Mouse (Mus musculus) adrenal gland (tissue): ENCODE results near the gene 1700074P13Rik.
"Not testable (repeated sequence)": the region's sequence is repeated elsewhere in the genome, so short reads cannot be mapped to it uniquely, and the experiment has no call there.

Source experiments
- intact Hi-C: fragments of 180-260 bp; cut with DNase I; formaldehyde crosslinking; loops from one replicate; pipeline ENCODE4 v1.15.1; 2025
- long read RNA-seq, 2 experiments: library from polyadenylated mRNA; unstranded; transcript quantifications; one replicate each; pipeline ENCODE4 v2.0.0; 2020; ENCODE audit warnings: borderline replicate concordance in 1 of 2; ENCODE audit not compliant: insufficient replicate concordance in 1 of 2

The 1700074P13Rik gene
- long read RNA-seq, experiment 1, result 0 reads
- long read RNA-seq, experiment 2, result 0 reads

DNA sequence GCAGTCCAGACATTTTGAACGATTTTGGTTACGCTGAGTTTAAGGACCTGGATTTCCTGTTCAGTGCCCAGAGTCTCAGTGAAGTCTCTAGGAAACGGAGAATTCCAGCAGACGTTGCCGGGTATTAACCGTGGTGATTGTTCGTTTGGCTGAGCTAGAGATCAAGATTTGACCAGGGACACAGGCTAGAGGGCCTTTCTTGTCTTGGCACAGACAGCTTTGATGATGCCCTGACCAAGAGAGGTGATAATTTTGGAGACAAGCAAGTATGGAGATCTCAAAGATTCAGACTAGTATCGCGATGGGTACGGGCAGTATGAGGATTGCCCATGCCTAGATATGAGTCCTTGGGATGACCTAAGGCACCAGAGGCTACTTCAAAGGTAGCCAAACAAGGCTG is at the start of gene 1700074P13Rik:
TSS of gene 1700074P13Rik (minus strand) at position 101 of the 400 bp plus-strand sequence.
- intact Hi-C loops, result no loop called here

DNA sequence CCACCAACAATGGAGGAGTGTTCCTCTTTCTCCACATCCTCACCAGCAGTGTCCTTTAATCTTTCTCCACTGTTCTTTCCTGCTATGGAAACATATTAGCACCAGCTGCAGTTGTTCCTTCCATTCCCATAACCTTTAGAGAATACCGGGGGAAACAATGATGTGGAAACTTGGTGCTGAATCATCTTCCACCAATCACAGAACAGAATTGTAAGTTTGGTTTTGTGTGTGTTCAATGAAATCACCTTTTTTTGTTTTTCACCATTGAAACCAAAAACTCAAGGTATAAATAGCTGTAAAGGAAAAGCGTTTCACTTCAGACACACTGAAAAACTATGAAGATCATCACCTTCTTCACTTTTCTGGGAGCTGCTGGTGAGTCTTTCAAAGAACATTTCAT is 24.1 kb upstream of the 1700074P13Rik start, which contains the start of gene 1810009J06Rik:
TSS of gene 1810009J06Rik (plus strand) at position 301 of the 400 bp plus-strand sequence.
- intact Hi-C loops, result not testable (repeated sequence)

DNA sequence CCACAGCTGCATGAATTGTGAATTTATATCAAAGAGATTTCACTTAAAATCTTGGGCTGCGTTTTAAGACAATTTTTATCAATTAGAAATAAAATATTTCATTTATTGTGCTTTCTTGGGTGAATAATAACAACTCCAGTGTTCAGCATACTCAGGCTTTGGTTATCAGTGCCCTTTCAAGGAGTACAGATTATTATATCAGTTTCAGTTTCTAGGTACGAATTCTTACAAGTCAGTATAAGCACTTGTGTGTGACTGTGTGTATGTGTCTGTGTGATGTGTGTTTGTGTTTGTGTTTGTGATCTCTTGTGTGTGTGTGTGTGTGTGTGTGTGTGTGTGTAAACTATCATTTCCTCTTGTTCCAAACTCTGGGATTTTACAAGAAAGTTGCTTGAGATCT is 13.4 kb upstream of the 1700074P13Rik start:
- intact Hi-C loops, result no loop called here

DNA sequence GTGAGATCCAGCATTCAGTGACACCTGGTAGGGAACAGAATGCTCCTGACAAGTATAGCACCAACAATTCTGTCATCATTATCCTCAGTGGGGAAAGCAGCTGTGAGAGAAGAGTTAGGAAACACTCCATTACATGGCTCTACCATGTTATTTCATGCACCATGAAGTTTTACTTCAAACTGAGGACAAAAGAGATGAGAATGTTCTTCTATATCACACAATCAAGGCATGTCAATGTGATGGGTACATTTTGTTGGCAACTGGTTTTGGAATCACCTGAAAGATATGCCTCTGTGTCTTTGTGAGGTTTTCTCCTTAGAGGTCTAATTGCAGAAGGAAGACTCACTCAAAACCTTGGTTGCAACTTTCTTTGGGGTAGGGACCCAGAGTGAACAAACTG is 11.4 kb upstream of the 1700074P13Rik start, which contains the start of gene Gm4744:
TSS of gene Gm4744 (minus strand) at position 101 of the 400 bp plus-strand sequence.
- intact Hi-C loops, result no loop called here

DNA sequence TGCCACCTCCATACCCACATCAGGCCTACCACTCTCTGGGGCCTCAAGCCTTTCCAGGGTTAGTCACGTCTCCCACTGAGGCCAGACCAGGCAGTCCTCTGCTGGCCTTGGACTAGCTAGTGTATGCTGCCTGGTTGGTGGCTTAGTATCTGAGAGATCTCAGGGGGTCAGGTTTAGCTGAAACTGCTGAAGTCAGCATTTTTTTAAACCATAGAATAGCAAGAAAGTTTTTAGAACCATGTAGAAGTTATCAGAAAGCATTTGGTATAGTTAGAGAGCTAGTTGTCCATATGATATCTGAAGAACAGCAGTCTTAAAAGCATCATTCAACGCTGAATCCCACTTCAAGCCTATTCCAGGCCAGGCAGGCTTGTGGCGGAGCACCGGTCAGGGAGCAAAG is 20.4 kb downstream of the 1700074P13Rik start:
- intact Hi-C loops, result no loop called here

DNA sequence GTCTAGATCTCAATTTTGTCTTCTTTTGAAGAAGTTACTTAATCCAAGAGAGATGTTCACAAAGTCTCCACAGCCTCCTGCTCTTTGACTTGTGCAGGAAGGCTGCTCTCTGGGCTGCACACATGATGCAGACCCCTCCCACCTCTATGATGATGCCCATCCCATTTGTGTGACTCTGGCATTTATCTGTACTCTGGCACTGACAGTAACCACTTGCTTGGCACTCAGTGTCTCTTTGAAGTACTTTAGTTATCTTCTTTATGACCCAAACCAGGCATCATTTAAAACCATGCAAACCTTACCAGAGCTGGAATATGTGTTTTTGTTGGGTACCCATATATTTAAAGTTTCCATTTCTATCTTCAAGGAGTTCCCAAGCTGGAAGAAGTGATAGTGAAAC is 40.1 kb downstream of the 1700074P13Rik start, which contains the start of gene Prss58:
TSS of gene Prss58 (minus strand) at position 101 of the 400 bp plus-strand sequence.
- intact Hi-C loops, result no loop called here

DNA sequence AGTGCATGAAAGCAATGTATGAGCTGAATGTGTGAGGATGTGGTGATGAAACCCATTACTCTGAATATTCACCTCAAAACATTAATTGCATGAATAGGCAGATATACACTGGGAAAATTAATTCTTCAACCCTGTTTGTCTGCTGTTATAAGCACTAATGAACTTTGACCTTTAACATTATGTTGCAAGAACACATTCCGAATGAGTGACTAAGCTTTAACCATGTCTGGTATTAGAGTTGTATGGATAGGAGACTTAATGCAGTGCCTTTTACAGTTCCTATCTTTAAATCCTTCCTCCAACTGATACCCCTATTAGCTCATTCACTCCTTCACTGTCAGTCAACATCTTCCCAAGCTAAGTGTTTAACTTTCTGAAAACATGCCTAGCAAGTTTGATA is 45.6 kb downstream of the 1700074P13Rik start:
- intact Hi-C loops, result no loop called here

DNA sequence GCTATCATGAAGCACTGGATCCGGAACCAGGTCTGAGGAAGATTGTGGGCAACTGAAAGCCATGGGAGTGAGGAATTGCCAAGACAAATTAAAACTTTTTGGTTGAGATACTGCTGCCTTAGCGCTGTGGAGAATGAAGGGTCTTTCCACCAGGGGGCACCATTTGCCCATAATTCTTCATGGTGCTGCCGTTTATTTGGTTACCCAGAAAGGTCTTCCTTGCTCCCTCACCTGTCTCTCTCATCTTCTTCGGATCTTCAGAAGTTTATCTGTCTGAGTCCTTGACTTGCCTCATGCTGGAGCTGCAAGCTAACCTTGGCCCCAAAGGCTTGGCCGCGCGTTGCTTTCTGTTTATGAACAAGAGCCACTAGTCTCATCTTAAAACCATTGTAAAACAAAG is 46.8 kb downstream of the 1700074P13Rik start:
- intact Hi-C loops, result no loop called here

DNA sequence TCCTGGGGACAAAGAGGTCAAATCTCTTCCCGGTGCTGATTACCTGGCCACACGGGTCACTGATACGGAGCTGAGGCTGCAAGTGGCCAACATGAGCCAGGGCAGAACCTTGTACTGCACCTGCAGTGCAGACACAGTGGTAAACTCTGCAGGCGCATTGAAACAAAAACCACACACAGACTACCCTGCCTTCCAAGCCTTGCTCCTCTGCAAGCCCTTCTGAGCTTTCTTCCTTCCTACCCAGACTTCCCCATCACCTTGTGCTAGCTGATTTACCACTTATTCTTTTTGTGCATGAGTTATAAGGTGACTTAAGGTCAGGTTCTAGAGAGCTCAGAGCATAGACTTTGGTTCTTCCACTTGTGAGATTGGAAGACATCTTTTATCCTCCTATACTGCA is 48.6 kb downstream of the 1700074P13Rik start:
- intact Hi-C loops, result no loop called here

DNA sequence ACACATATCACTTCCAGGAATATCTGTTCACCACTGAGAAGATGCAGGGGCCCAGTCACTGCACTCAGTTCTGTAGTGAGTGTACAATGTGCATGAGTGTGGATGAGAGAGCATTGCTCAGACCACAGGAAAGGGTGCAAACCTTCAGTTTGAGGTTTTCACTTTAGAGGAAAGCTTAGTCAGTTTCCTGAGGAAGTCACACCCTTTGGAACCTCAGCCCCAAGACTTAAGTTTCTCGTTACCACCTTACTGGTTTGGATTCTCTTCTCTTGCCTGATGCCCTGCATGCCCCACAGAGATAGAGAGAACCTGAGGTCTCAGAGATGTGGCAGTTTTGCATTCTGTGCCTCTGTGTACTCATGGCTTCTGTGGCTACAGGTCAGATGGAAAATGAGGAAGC is 49.4 kb downstream of the 1700074P13Rik start:
- intact Hi-C loops, result no loop called here

DNA sequence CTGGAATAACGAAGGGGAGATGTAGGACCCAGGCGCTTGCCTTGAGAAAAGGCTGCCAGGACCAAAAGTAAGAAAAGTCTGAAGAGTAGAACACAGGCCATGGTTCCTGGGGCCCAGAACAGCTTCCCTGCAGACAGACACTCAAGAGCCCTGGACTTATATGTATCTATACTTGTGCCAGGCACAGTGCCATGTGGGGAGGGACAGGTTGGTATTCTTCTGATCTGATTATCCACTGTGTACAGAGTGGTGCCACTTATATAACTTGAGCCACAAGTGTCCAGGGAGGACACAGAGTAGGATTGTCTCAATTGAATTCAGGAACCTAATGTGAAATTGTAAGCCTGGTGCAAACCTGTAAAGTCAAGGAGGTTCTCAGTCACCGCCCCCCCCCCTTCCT is 53.0 kb downstream of the 1700074P13Rik start, which contains the start of gene Moxd2:
TSS of gene Moxd2 (minus strand) at position 101 of the 400 bp plus-strand sequence.
- intact Hi-C loops, result no loop called here
